Mouse (Mus musculus) left cerebral cortex, postnatal 4 days (tissue): Measurements from ENCODE around the gene Pigm. TPM values are rescaled to one million over a fixed set of nuclear protein-coding genes. Genes with fewer than 3 reads are reported as not detected.
A peak's percentile ranks its signal among the peaks of the same experiment; 100 is the strongest.

ENCODE experiments used
- DNase-seq: peaks from one replicate; pipeline ENCODE4 v3.0.0-alpha.2; 2022
- intact Hi-C: fragments of 180-260 bp; cut with DNase I; formaldehyde crosslinking; loops from one replicate; pipeline ENCODE4 v1.15.1; 2025
- total RNA-seq, 2 experiments: library from RNA; stranded (reverse); gene quantifications; 2 replicates each; pipeline ENCODE4 v1.2.3; 2021

Pigm gene
- 10 to 100 TPM; 11.1 TPM for total RNA-seq

DNA sequence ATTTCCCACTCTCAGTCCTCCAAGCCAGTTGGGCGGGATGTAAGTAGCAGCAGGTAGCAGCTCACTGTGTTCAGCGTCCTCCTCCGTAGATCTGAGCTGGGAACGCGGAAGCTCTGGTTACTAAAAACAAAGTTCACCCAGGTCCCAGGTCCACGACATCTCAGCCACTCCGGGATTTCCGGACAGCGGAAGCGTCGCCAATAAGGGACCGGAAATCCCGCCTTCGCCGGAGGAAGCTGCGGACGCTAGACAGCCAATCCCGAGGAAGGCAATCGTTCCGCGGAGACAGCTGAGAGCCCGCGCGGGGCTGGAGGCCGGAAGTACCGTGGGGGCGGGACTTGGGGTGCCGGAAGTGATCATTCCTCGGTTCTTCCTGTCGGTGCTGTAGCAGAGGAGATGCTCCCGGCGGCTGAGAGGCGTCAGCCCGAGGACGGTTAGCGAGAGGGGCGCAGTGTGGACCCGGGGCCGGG, at the start of gene Pigm:
Gene Pigm (plus strand): TSS at position 349 of the 470 bp plus-strand sequence.
- intact Hi-C loops: no loop called here
- DNase-seq: peak; percentile 98

DNA sequence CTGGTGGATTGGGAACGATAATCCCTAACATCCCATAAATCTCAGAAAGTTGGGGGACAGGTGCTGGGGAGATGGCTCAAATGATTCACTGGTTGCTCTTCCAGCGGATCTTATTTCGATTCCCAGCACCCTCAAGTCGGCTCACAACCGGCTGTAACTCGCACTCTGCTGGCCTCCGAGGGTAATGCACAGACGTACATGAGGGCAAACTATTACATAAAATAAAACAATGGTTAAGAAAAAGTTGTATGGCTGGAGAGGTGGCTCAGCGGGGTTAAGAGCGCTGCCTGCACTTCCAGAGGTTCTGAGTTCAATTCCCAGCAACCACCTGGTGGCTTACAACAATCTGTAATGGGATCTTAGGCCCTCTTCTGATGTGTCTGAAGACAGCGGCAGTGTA, 49.7 kb upstream of the Pigm start:
- no peak for DNase-seq
- intact Hi-C loops: no loop called here

DNA sequence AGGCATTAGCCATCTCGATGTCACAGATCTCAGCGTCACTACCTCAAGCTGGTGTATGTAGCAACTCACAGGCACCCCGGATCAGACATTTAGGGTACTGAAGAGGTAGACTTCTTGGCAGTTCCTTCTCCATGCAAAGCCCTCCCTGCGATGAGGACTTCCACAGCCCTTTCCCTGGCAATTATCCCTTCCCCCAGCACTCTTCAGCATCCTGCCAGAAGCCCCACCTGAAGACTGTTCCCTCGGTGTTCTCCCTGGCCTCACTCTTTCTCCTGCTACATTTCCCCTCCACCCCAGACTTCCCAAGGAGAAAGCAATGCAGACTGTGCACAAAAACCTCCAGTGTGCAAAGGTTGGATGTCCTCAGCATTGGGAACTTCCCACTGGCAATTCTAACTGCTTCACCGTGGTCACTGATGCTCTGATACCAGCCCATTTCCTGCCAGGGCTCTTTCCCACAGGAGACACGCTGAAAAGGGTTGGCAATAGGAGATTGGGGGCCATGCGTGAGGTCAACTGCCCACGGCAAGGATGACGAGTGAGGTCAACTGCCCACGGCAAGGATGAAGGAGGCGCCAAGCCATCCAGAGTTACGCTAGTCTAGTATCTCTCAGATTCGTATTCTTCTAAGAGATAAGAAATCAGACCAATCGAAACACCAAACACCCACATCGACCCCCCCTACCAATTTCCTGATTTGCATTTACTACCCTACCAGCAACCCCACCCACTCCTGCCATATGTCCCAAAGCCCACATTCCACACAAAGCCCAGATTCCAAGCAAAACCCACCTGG, 48.9 kb upstream of the Pigm start:
- DNase-seq: no peak
- intact Hi-C loops: no loop called here

DNA sequence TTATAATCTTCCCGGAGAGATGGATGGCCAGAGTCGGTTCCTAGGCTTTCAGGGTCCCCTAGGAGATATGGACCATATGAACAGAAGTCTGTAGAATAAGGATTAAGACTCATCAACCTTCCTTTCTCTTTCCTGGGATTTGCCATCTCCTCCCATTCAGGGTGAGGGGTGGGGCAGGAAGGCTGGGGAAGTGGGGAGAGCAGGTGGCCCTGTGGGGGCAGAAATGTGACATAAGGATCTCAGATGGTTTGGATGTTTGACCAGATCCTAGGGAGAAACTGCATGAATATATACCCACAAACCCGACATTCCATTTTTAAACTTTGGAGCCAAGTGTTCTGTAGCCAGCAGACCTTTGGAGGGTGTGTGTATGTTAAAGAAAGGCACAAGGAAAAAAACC, 48.3 kb upstream of the Pigm start:
- no peak for DNase-seq
- intact Hi-C loops: no loop called here

DNA sequence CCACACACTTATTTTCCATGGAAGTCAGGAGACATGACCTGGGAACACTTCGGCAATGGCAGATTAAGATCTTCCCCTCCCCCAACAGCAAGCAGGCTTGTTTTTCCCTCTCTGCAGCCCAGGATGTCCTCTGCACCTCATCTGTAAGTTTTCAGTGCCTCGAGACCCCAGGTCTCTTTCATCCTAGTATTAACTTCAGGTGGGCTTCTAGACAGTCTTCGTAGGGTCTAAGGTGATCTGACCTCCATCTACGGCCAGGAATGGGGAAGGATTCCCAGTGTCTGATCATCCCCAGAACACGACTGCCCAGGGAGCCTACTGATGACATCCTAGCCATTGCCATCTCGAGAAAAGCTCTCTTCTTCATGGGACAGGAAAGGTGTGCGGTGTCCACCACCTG, 47.9 kb upstream of the Pigm start:
- DNase-seq: no peak
- intact Hi-C loops: no loop called here

DNA sequence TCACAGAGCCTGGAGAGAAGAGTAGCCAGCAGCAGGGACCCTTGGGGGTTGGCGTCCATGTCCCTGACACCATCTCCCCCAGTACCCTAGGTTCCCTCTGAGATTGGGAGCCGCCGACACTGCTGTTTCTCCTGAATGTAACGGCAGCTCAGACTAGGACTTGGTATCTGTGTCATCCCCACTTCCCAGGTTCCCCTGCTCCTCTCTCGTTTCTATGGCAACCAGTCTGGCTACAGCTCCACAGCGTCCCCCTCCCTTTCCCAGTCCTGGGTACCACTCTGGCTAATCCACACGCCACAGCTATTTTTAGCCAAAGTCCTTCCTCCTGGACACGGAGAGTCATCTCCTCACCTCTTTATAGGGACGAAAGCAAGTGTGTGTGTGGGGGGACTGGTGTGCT, 47.2 kb upstream of the Pigm start, which contains the start of gene Kcnj9:
Gene Kcnj9 (minus strand): TSS at position 188 of the 400 bp plus-strand sequence.
- intact Hi-C loops: no loop called here
- peak; percentile 71 for DNase-seq

DNA sequence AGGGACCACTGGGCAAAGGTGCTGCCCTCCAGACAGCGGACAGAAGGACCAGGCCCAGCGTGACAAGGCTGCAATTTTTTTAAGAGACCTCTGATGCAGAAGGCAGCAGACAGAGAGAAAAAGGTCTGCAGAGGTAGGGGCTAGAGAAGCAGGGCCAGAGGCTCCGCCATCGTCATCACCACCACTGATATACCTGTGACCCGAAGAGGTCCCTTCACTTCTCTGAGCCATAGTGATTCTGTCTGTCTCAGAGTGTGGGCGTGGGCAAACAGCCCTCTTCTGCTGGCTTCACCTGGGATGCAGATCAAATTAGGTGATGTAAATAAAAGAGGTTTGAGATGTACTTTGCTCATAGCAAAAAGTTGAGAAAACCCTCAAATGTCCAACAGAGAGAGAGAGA, 46.7 kb upstream of the Pigm start:
- DNase-seq: no peak
- intact Hi-C loops: no loop called here

DNA sequence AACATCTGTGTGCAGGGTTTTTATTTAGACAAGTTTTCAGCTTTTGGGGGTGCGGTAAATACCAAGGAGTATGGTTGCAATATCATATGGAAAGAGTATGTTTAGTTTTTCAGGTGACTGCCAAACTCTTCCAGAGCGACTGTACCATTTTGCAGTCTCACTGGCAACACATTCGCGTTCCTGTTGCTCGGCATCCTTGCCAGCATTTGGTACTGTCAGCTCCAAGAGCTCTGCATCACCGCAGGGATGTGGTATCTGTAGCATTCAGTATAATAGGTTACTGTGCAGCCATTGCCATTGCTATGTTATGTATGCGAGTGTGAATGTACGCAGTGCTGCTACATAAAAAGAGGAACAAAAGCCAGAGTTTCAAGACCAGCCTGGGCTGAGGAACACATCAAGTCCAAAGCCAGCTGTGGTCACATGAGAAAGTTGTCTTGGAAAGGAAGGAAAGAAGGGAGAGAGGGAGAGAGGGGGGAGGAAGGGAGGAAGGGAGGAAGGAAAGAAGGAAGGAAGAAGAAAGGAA, 44.9 kb upstream of the Pigm start:
- no peak for DNase-seq
- intact Hi-C loops: no loop called here

DNA sequence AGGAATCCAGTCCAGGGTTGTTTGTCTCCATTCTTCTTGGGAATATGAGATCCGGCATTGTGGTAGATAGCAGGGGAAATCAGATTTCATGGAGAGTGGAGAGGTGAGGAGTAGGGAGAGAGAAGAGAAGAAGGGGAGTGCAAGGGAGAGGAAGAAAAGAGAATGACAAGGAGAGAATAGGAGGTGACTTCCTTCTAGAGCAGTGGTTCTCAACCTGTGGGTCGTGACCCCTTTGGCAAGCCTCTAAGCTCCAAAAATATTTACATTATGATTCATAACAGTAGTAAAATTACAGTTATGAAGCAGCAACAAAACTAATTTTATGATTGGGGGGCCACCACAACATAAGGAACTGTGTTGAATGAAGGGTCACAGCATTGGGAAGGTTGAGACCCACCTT, 43.4 kb upstream of the Pigm start:
- intact Hi-C loops: no loop called here
- DNase-seq: no peak

DNA sequence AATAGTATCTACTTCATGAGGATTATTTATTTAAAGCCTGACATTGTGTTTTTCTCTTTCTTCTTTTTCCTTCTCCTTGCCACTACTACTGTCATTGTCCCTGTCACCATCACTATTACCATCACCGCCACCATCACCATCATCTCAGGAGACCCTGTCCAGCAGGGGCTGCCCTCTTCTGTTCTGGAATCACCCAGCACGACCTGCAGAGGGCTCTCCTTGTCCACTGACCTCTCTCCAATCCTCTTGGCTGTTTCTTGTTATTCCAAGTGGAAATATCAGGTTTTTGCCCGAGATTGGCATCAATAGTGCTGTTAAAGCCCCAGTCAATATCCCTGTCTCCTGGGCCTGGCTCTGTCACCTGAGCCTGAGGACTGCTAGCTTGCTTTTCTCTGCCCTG, 42.8 kb upstream of the Pigm start:
- no peak for DNase-seq

DNA sequence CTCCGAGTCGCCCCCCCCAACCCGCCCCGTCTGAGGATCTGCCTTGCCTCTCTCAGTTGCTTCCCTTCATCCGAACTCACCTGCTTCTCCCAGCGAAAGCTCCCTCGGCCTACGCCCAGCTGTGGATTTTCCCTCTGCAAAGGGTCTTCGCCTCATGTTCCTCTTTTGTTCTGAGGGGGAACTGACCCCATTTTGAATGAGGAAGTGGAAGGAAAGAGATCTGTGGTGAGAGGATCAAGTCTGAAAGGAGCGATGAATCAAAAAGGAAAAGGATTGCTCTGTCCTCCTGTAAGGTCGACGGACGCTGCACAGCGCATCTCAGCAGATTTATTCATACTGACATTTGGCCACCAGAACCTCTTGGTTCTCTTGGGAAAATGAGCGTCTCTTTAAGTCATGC, 40.5 kb upstream of the Pigm start:
- DNase-seq: no peak
- intact Hi-C loops: no loop called here

More for the DNA sequence above, 42.8 kb upstream of the Pigm start:
- intact Hi-C loops: no loop called here

DNA sequence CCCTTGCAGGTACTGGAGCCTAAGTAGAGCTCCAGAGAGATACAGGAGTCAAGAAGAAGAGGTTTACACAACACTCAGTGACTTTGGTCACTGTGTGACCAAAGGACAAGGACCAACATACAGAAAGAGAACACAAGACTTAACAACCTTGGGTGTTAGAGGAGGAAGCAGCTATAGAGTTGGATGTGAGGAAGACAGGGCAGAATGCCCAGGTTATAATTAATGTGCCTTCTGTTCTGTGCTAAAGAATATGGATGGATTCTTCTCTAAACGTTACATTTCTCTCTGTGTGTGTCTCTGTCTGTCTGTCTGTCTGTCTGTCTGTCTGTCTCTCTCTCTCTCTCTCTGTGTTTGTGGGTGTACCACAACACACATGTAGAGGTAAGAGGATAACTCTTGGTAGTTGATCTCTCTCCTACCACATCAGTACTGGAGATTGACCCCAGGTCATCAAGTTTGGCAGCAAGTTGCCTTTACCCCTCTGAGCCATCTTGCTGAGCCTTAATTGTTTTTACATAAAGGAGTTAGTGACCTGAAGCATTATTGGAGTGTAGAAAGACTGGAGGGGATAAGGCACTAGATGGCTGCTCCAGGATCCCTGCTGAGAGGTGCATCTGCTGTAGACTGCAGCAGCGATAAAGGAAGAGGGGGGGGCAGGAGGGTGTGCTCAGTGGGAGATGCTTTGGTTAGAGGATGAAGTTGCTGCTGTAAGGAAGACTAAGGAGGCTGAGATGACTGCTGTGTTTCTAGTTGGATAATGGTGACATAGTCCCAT, 38.7 kb upstream of the Pigm start:
- DNase-seq: no peak

DNA sequence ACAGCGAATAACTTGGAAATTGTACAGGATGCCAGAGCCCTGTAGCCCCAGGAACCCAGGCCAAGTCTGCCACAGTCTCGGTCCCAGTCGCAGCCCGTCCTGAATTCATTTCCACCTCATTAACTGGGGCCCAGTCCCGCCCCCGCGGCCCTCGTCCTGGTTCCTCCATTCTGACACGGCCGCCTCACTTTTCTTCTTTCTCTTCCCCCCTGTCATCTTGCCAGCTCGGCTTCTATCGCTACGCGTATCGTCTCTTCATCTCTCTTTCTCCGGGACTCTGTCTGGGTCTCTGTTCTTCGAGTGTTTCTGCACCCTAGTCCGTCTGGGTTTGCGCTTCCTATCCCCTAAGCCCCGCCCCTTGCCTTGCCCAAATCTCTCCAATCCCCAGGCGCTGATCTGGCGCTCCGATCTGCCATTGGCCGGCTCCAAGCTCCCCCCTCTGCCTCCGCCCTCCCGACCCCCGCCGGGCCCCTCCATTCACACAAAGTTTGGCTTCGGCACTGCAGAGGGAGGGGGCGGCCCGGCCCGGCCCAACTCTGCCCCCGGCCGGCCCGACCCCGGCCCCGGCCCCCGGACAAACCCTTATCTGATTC, 35.5 kb upstream of the Pigm start, which contains the start of gene Kcnj10:
Gene Kcnj10 (plus strand): TSS at position 482 of the 593 bp plus-strand sequence.
- intact Hi-C loops: no loop called here
- peak; percentile 91 for DNase-seq

More for the DNA sequence above, 38.7 kb upstream of the Pigm start:
- intact Hi-C loops: no loop called here

DNA sequence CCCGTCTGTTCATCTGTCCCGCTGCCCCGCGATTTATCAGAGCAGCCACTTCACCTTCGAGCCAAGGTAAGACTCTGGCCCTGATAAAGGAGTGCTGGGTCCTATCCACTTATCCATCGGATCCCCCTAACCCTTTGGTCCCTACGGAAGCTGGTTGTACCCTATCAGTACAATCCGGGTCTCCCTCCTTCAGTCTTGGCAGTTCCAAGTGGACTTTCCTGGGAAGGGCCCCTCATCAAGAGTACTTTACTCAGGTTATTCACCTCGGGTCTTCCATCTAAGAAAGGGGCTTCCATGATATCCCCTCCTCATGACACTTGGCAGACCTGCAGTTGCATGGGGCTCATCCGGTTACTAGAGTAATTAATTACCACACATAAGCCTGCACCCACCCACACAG, 35.0 kb upstream of the Pigm start:
- intact Hi-C loops: no loop called here
- DNase-seq: no peak

DNA sequence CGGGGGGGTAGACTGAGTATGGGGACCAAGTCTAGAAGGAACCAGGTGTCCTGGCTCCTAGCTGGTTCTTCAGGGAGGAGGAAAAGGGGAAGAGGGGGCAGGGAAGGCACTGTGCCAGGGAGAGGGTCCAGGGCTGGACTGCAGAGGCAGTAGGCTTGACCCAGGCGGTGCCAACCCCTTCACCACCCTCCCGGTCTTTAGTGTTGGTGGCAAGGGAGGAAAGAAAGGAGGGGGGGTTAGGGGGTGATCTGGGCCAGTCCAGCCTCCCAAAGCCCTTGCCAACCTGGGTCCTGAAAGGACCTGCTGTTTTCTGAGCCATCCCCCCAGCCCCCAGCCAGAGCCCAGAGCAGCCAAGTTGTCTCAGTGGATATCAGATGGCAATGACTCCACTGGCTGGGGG, 33.6 kb upstream of the Pigm start:
- DNase-seq: peak; percentile 82
- intact Hi-C loops: no loop called here

DNA sequence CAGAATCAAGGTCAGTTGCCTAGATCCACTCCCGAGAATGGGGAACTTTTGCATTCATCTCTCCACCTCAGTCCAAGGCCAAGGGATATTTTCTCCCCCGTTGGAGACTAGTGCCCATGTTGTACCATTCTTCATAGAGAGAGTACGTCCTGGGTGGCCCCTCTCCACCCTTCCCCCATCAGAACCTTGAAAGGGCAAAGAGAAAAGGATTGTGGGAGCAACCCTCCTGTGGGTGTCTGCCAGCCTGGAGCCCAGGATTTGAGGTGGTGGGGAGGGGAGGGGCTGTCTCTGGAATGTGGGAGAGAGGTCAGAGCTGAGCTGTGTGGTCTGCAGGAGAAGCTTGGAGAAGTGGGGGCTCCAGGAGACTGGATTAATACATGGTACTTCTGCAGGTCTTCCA, 32.4 kb upstream of the Pigm start:
- DNase-seq: no peak
- intact Hi-C loops: no loop called here

DNA sequence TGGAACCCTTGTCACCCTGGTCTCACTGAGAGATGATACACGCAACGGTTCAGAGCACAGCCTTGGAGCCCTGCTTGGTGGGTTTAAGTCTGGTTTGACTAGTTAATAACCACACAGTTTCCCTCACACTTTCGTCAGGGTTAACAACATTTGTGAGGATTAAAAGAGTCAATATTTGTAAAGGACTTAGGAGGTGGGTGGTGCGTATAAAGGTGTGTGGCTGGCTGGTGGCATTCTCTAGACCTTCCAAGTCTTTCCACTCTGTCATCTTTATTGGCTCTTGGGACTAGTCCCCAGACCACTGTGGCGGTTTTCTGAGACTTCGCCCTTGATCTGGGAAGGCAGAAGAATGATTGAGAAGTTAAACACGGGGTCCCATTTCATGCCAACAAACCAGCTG, 31.5 kb upstream of the Pigm start:
- no peak for DNase-seq
- intact Hi-C loops: no loop called here

DNA sequence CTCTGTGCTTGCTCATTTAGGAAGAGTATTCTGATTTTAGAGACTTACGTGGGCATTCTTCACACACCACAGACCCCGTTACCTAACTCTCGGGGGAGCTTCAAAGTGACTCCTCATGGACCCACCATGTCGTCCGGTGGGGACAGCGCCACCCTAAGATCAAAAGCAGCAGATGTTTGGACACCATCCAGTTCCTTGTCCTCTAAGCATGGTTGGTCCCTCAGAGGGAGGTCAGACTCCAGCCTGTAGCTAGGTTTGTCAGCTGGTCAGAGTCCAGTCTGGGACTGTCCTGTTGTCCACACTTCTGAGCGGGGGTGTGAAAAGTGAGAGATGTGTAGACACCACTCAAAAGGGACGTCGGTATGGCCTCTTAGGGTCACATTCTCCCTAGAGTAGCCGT, 29.6 kb upstream of the Pigm start:
- intact Hi-C loops: no loop called here
- no peak for DNase-seq

DNA sequence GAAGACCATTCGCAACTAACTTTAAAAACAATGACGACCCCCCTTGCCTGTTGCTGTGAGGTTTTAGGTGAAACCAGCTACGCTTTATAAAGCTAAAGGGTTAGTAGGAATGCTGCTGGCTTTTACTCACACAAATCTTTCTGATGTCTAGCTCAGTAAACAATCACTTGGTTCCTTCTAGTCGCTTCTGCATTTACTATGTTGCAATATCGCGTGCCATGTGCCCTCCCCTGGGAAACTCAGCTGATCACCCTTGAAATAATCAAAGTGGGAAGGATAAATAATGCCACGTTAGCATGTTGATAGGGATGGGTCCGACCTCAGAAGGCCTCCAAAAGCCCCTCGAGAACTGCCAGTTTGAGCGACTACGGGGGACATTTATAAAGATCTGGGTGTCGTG, 29.0 kb upstream of the Pigm start:
- intact Hi-C loops: no loop called here

DNA sequence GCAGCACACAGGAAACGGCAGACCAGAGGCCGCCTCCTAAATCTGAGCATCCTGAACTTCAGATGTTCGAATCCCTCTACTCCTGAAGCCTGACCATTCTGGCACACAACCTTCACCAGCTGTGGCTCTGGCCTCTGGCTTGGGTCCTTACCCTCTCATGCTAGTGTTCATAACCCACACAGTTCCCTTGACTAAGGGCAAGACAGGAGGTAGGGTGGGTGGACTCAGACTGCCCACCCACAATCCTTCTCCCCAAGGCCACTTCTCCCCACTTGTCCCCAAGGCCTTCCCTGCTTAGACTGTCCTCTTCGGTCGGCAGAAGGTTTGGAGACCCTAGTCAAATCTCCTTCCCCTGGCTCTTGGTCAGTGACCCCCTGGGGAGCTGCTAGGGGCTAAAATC, 26.8 kb upstream of the Pigm start:
- intact Hi-C loops: no loop called here
- DNase-seq: no peak

More for the DNA sequence above, 29.0 kb upstream of the Pigm start:
- no peak for DNase-seq
